Mouse (Mus musculus): ENCODE data around the gene Nlrp6. TPM values are rescaled to one million over a fixed set of nuclear protein-coding genes. Genes with fewer than 3 reads are reported as not detected.

The Nlrp6 gene
- polyA plus RNA-seq, 1 experiment from 2014 or later, result 0.23 TPM

- Histone ChIP-seq H3K4me2 (no peak overlapping the region), H3K9ac (no peak overlapping the region), H3K27ac (ENCODE audit: poor library complexity, severe bottlenecking) (no peak overlapping the region), H3K4me1 (replicated peaks) (peaks cover 20% of the 10 kb centered on the region), H3K36me3 (peaks cover 55% of the 10 kb centered on the region), H3K9me3 (replicated peaks) (no peaks in the 10 kb centered on the region), H3K4me3 (no peak overlapping the region), H3K27me3 (replicated peaks) (no peaks in the 10 kb centered on the region)
- ATAC-seq (ENCODE audit: insufficient number of reproducible peaks, low FRiP score), result no peak
- 88% methylated on average over 7 of the region's 7 CpGs for WGBS
These were observed 22.8 kb upstream of the Nlrp6 start for GRCm38 (mm10) chr7:140897863-140898262.

GRCm38 (mm10) chr7:140899121-140899520 is 21.6 kb upstream of the Nlrp6 start:
- 0 out of 2 replicates have a peak overlapping the region, but pooled peaks have one; percentile 9 for H3K27ac ChIP-seq (ENCODE audit: poor library complexity, severe bottlenecking)
- H3K4me3 ChIP-seq, result no peak overlapping the region
- H3K4me1 ChIP-seq (replicated peaks), result peaks cover 20% of the 10 kb centered on the region
- WGBS, result 67% methylated on average over 3 of the region's 3 CpGs
- H3K9ac ChIP-seq, result no peak overlapping the region
- ATAC-seq (ENCODE audit: insufficient number of reproducible peaks, low FRiP score), result no peak
- 0 out of 2 replicates have a peak, but pooled peaks cover 1% of the 10 kb centered on the region for H3K27me3 ChIP-seq (replicated peaks)
- H3K4me2 ChIP-seq, result no peak overlapping the region
- no peaks in the 10 kb centered on the region for H3K9me3 ChIP-seq (replicated peaks)
- H3K36me3 ChIP-seq, result peaks cover 45% of the 10 kb centered on the region

- 52% methylated on average over 10 of the region's 10 CpGs for WGBS
- ATAC-seq (ENCODE audit: insufficient number of reproducible peaks, low FRiP score), result no peak
- peak within 1 kb of the TSS; percentile 20 for H3K4me3 ChIP-seq
These were observed 20.5 kb upstream of the Nlrp6 start, which contains the start of gene Cox8b for GRCm38 (mm10) chr7:140900220-140900619. TSS of gene Cox8b (minus strand) at chr7:140900446.

GRCm38 (mm10) chr7:140902036-140902875 is 18.4 kb upstream of the Nlrp6 start:
- ATAC-seq (ENCODE audit: insufficient number of reproducible peaks, low FRiP score), result no peak
- no peak overlapping the region for H3K27ac ChIP-seq (ENCODE audit: poor library complexity, severe bottlenecking)
- WGBS, result 81% methylated on average over 15 of the region's 15 CpGs
- no peak overlapping the region for H3K4me2 ChIP-seq
- H3K4me3 ChIP-seq, result no peak overlapping the region
- 0 out of 2 replicates have a peak, but pooled peaks cover 4% of the 10 kb centered on the region for H3K27me3 ChIP-seq (replicated peaks)
- H3K36me3 ChIP-seq, result peaks cover 21% of the 10 kb centered on the region
- no peak overlapping the region for H3K9ac ChIP-seq
- H3K9me3 ChIP-seq (replicated peaks), result no peaks in the 10 kb centered on the region
- H3K4me1 ChIP-seq (replicated peaks), result peaks cover 20% of the 10 kb centered on the region

More at GRCm38 (mm10) chr7:140900220-140900619, 20.5 kb upstream of the Nlrp6 start, which contains the start of gene Cox8b:
- Histone ChIP-seq H3K36me3 (peaks cover 36% of the 10 kb centered on the region), H3K4me2 (peak within 1 kb of the TSS; percentile 57), H3K27ac (ENCODE audit: poor library complexity, severe bottlenecking) (peak within 1 kb of the TSS; percentile 71), H3K9ac (peak within 1 kb of the TSS; percentile 52), H3K4me1 (replicated peaks) (peaks cover 20% of the 10 kb centered on the region), H3K27me3 (replicated peaks) (0 out of 2 replicates have a peak, but pooled peaks cover 4% of the 10 kb centered on the region), H3K9me3 (replicated peaks) (no peaks in the 10 kb centered on the region)

- peak; percentile 34; the same call in 1 of the 2 replicates for ATAC-seq (ENCODE audit: insufficient number of reproducible peaks, low FRiP score)
- no peak overlapping the region for H3K4me3 ChIP-seq
- no peak overlapping the region for H3K4me2 ChIP-seq
- H3K36me3 ChIP-seq, result peaks cover 12% of the 10 kb centered on the region
- WGBS, result 27% methylated on average over 13 of the region's 13 CpGs
- 0 out of 2 replicates have a peak, but pooled peaks cover 4% of the 10 kb centered on the region for H3K27me3 ChIP-seq (replicated peaks)
- no peak overlapping the region for H3K27ac ChIP-seq (ENCODE audit: poor library complexity, severe bottlenecking)
- H3K4me1 ChIP-seq (replicated peaks), result peaks cover 20% of the 10 kb centered on the region
- H3K9me3 ChIP-seq (replicated peaks), result no peaks in the 10 kb centered on the region
- H3K9ac ChIP-seq, result 0 out of 2 replicates have a peak overlapping the region, but pooled peaks have one; percentile 32
These were observed 17.5 kb upstream of the Nlrp6 start for GRCm38 (mm10) chr7:140903212-140903611.

GRCm38 (mm10) chr7:140905642-140906081 is 15.0 kb upstream of the Nlrp6 start:
- H3K27me3 ChIP-seq (replicated peaks), result 0 out of 2 replicates have a peak, but pooled peaks cover 4% of the 10 kb centered on the region
- 46% methylated on average over 2 of the region's 2 CpGs for WGBS
- no peak overlapping the region for H3K9ac ChIP-seq
- ATAC-seq (ENCODE audit: insufficient number of reproducible peaks, low FRiP score), result no peak
- H3K27ac ChIP-seq (ENCODE audit: poor library complexity, severe bottlenecking), result no peak overlapping the region
- H3K9me3 ChIP-seq (replicated peaks), result no peaks in the 10 kb centered on the region
- H3K4me3 ChIP-seq, result no peak overlapping the region
- peaks cover 5% of the 10 kb centered on the region; the same call in 1 of the 2 replicates for H3K4me1 ChIP-seq (replicated peaks)
- no peak overlapping the region for H3K4me2 ChIP-seq
- H3K36me3 ChIP-seq, result no peaks in the 10 kb centered on the region

GRCm38 (mm10) chr7:140907131-140907530 is 13.6 kb upstream of the Nlrp6 start:
- Histone ChIP-seq H3K36me3 (no peaks in the 10 kb centered on the region), H3K4me3 (no peak overlapping the region), H3K9ac (no peak overlapping the region), H3K27ac (ENCODE audit: poor library complexity, severe bottlenecking) (no peak overlapping the region), H3K9me3 (replicated peaks) (no peaks in the 10 kb centered on the region), H3K4me2 (no peak overlapping the region), H3K4me1 (replicated peaks) (no peaks in the 10 kb centered on the region), H3K27me3 (replicated peaks) (0 out of 2 replicates have a peak, but pooled peaks cover 7% of the 10 kb centered on the region)
- no peak for ATAC-seq (ENCODE audit: insufficient number of reproducible peaks, low FRiP score)
- 75% methylated on average over 13 of the region's 13 CpGs for WGBS

- no peak for ATAC-seq (ENCODE audit: insufficient number of reproducible peaks, low FRiP score)
- WGBS, result 77% methylated on average over 7 of the region's 7 CpGs
- no peak overlapping the region for H3K4me2 ChIP-seq
- H3K4me3 ChIP-seq, result no peak overlapping the region
- 0 out of 2 replicates have a peak, but pooled peaks cover 11% of the 10 kb centered on the region for H3K27me3 ChIP-seq (replicated peaks)
- H3K9ac ChIP-seq, result no peak overlapping the region
- H3K27ac ChIP-seq (ENCODE audit: poor library complexity, severe bottlenecking), result no peak overlapping the region
- no peaks in the 10 kb centered on the region for H3K9me3 ChIP-seq (replicated peaks)
- no peaks in the 10 kb centered on the region for H3K36me3 ChIP-seq
- no peaks in the 10 kb centered on the region for H3K4me1 ChIP-seq (replicated peaks)
These were observed 13.0 kb upstream of the Nlrp6 start for GRCm38 (mm10) chr7:140907697-140908096.

- no peaks in the 10 kb centered on the region for H3K9me3 ChIP-seq (replicated peaks)
- no peak for ATAC-seq (ENCODE audit: insufficient number of reproducible peaks, low FRiP score)
- H3K27me3 ChIP-seq (replicated peaks), result 0 out of 2 replicates have a peak, but pooled peaks cover 16% of the 10 kb centered on the region
- no peaks in the 10 kb centered on the region for H3K4me1 ChIP-seq (replicated peaks)
- WGBS, result 47% methylated on average over 7 of the region's 7 CpGs
- no peak overlapping the region for H3K9ac ChIP-seq
- H3K4me3 ChIP-seq, result no peak overlapping the region
- no peaks in the 10 kb centered on the region for H3K36me3 ChIP-seq
- no peak overlapping the region for H3K4me2 ChIP-seq
- no peak overlapping the region for H3K27ac ChIP-seq (ENCODE audit: poor library complexity, severe bottlenecking)
These were observed 12.5 kb upstream of the Nlrp6 start for GRCm38 (mm10) chr7:140908181-140908580.

GRCm38 (mm10) chr7:140908634-140909107 is 12.0 kb upstream of the Nlrp6 start:
- Histone ChIP-seq H3K4me3 (peak overlapping the region; percentile 48), H3K36me3 (no peaks in the 10 kb centered on the region), H3K4me2 (peak overlapping the region; percentile 82), H3K9ac (peak overlapping the region; percentile 67), H3K27ac (ENCODE audit: poor library complexity, severe bottlenecking) (no peak overlapping the region), H3K9me3 (replicated peaks) (no peaks in the 10 kb centered on the region), H3K27me3 (replicated peaks) (0 out of 2 replicates have a peak, but pooled peaks cover 16% of the 10 kb centered on the region), H3K4me1 (replicated peaks) (no peaks in the 10 kb centered on the region)
- WGBS, result 2% methylated on average over 19 of the region's 19 CpGs
- peak; percentile 74 for ATAC-seq (ENCODE audit: insufficient number of reproducible peaks, low FRiP score)

- Histone ChIP-seq H3K4me3 (no peak overlapping the region), H3K27ac (ENCODE audit: poor library complexity, severe bottlenecking) (no peak overlapping the region), H3K4me2 (no peak overlapping the region), H3K36me3 (no peaks in the 10 kb centered on the region), H3K9me3 (replicated peaks) (no peaks in the 10 kb centered on the region), H3K9ac (no peak overlapping the region), H3K4me1 (replicated peaks) (no peaks in the 10 kb centered on the region), H3K27me3 (replicated peaks) (peaks cover 20% of the 10 kb centered on the region)
- ATAC-seq (ENCODE audit: insufficient number of reproducible peaks, low FRiP score), result no peak
- 62% methylated on average over 3 of the region's 3 CpGs for WGBS
These were observed 8.4 kb upstream of the Nlrp6 start for GRCm38 (mm10) chr7:140912293-140912692.

Data from heart, embryonic 12.5 days (tissue).